Mouse (Mus musculus) liver, embryonic 14.5 days (tissue): ENCODE measurements around the gene Asb17.

ENCODE experiments used
- CTCF ChIP-seq: IDR thresholded peaks from 2 replicates; pipeline ENCODE4 v1.5.1; 2016; ENCODE audit warnings: antibody characterized with exemption, low read depth, control low read depth
- EP300 ChIP-seq: IDR thresholded peaks from 2 replicates; pipeline ENCODE4 v1.6.1; 2016; ENCODE audit warnings: antibody characterized with exemption, low read depth

GRCm38 (mm10) chr3:153799603-153800002, 44.4 kb upstream of the Asb17 start:
- TF ChIP-seq CTCF = no peak
- TF ChIP-seq EP300 = no peak
